Mouse (Mus musculus) CD4-positive, CD25-positive, alpha-beta regulatory T cell, adult 2 months (primary cell): ENCODE data around the gene Lrrc7.
"Not testable (repeated sequence)": the region's sequence is repeated elsewhere in the genome, so short reads cannot be mapped to it uniquely, and the experiment has no call there.

Experiments
- DNase-seq: peaks from one replicate; pipeline ENCODE4 v3.0.0-alpha.2; 2012; ENCODE audit warnings: low read depth, low spot score

The Lrrc7 gene

DNA sequence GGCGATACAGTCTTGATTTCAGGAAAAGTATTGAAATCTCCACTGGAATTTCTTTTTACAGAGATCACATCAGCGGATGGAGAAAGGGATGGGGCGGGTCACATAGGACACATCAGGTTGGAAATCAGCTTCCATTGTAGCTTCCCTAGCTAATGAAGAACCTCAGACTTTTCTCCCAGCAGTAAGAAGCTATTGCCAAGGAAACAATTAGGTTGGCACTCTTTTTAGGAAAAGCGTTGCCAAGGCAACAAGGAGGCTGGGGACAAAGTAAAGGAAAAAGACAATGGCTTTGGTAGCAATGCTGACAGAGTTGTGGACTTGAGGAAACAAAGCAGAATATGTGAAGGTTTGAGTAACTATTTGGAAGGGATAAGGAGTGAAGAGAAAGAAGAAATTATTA lies 393.6 kb downstream of the Lrrc7 start:
- no peak for DNase-seq

GRCm38 (mm10) chr3:158165004-158165403 lies 397.0 kb downstream of the Lrrc7 start:
- DNase-seq = no peak

DNA sequence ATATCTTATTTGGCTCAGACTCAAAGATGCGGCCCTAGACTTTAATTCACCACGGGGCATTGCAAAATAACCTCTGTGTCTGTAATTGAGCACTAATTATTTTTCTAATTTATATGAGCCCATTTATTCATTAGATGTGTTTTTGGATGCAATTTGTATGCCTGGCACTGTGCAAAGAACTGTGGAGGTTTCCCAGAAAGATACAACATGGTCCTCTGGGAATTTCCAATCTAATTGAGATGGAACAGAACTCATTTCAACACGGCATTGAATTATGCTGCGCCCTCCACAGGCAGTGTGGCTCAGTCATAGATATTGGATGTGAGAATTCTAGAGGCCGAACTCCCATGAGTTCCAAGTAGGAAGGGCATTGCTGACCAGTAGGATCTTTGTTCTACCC lies 397.6 kb downstream of the Lrrc7 start:
- DNase-seq = no peak

GRCm38 (mm10) chr3:158163127-158163526 lies 398.9 kb downstream of the Lrrc7 start:
- DNase-seq = no peak

GRCm38 (mm10) chr3:158161924-158162490 lies 400.0 kb downstream of the Lrrc7 start:
- DNase-seq = no peak

- no peak for DNase-seq
These were observed 406.3 kb downstream of the Lrrc7 start for GRCm38 (mm10) chr3:158155515-158156286.

DNA sequence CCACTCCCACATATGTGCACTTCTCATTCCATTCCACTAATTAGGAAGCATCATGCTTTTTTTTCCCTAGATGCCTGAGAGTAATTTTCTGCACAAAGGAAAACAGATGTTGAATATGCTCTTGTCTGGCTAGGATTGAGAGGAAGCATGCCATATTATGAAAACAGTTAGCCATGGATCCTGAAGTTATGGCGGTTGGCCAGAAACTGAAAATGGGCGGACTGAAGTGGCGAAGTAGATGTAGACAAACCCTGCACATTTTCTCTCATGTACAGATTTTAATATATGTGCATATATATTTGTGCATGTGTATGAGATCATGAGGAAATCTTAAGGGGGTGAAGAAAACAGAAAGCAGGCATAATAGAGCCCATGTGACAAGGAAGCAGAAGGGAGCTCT lies 407.9 kb downstream of the Lrrc7 start:
- no peak for DNase-seq

DNA sequence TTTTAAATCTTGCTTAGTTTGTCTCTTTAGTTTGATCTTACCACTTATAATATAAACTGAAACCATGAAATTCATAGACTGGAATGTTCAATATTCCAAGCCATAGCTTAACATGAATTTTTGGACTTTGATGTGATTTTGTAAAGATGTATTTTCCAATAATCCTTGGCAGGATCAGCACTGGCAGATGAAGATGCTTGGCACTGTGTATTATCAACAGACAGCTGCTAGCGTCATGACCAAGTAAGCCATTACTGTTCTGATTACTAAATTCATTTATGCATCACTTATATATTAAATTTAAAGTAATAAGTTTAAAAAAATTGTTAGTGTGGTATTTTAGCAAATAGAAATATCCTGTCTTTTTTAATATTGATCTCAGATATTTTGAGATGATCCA lies 413.0 kb downstream of the Lrrc7 start:
- DNase-seq = no peak

GRCm38 (mm10) chr3:158140629-158141028 lies 421.4 kb downstream of the Lrrc7 start:
- DNase-seq = no peak

DNA sequence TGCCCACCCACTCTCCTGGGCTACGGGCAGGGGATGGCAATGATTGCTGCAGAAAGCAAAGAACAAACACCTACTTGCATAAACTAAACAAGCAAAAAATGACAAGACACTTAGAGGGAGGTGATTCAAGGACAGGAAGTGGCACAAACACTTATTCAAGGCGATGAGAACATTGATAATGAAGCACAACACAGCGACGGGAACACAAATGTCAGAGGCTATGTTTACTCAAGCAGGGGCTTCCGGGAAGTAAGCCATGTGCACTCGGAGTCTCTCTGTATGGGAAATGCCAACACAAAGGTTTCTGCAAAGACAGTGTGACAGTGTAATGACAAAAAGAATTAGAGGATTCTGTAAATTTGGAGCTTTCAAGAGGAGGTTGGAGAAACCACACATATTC lies 424.2 kb downstream of the Lrrc7 start:
- no peak for DNase-seq

GRCm38 (mm10) chr3:158131672-158132071 lies 430.3 kb downstream of the Lrrc7 start:
- DNase-seq = no peak

DNA sequence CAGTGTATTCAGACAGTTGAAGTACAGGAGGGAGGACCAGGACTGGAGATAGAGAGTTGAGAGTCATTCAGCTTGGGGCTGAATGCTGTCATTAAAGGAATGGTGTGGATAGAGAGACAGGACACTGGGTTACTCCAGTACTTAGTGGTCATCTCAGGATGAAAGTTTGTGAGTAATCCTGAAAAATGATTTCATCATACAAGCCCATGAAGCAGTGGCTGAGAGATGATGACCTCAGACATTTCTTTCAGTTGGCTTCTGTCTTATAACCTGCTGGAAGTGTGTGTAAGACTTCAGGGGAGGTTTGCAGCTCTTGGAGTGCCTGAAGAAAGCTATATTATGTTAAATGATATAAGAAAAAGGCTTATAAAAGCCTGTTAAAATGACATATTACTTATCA lies 430.8 kb downstream of the Lrrc7 start:
- no peak for DNase-seq

- no peak for DNase-seq
These were observed 439.1 kb downstream of the Lrrc7 start for GRCm38 (mm10) chr3:158122899-158123298.

- DNase-seq = no peak
These were observed 456.8 kb downstream of the Lrrc7 start for GRCm38 (mm10) chr3:158105260-158105659.

GRCm38 (mm10) chr3:158103467-158103866 lies 458.6 kb downstream of the Lrrc7 start:
- DNase-seq = no peak

DNA sequence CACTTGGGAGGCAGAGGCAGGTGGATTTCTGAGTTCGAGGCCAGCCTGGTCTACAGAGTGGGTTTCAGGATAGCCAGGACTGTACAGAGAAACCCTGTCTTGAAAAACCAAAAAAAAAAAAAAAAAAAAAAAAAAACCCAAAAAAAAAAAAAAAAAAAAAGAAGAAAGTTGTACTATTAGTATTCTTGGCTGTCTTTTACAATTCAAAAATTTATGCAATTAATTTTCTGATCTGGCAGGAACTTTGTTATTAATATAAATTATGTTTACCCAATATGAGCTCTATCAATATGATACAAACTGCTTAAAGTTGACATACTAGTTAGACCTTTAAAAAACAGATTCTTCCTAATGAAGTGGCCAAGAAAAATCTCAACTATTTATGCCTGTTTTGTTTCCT lies 459.5 kb downstream of the Lrrc7 start:
- DNase-seq = not testable (repeated sequence)

DNA sequence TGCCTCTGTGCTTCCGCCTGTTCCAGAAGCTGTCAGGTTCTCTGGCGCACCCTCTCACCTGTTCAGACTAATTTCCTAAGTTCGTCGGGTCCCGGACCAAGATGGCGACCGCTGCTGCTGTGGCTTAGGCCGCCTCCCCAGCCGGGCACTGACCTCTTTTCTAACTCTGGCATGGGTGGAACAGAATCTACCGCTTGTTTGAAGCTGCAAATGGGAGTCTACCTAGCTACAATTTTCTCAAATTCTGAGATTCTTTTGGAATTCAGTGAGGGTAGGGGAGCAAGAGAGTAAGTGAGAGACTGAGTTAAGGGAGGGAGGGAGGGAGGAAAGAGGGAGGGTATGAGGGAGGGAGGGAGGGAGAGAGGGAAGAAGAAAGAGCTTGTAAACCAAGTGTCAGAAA lies 460.0 kb downstream of the Lrrc7 start:
- not testable (repeated sequence) for DNase-seq

DNA sequence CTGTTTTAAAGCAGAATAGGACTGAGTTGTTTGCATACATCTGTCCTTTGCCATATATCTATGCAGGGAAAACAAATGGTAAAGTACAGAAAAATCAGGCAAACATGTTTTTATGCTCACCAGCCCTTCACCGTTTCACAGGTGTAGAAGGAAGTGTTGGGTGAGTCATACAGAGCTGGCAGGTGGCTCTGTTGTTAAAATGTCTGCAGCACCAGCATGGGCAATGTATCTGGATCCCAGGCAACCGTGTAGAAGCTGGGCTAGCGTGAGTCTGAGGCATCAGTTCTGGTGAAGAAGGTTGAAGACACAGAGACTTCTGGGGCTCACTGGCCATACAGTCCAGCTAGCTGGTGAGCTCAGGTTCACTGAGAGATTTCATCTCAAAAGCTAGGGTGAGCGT lies 468.1 kb downstream of the Lrrc7 start:
- DNase-seq = no peak

- no peak for DNase-seq
These were observed 470.4 kb downstream of the Lrrc7 start for GRCm38 (mm10) chr3:158091601-158092000.

GRCm38 (mm10) chr3:158077828-158078227 lies 484.2 kb downstream of the Lrrc7 start:
- DNase-seq = no peak

GRCm38 (mm10) chr3:158077380-158077772 lies 484.6 kb downstream of the Lrrc7 start:
- no peak for DNase-seq

DNA sequence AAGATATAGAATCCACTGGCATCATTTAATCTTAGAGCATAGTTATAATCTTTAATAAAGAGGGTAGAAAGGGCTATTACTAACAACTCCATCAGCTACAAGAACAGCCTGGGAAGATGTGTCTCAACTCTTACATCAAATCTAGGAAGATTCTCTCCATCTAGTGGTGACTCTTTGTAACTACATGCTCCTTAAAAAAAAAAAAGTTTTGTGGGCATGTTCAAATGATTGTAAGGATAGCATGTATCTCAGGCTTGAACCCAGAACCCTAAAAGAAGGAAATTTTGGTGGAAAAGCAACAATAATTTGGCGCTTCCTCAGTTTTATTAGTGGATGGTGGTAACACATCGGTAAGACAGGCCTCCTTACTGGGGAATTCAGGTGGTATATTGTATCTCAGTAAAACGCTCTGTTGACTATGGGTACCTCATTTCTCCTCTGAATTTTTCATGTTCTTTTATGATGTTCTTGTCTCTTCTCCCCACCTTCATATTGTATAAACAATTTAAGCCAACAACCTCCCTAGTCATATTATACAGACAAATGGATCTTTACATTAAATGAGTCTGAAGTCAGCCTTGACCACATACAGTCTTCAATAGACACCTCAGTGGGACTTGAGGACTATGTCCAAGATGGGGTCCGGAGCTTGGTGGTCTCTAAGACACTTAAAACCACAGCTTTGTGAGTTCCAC lies 485.2 kb downstream of the Lrrc7 start:
- peak; percentile 48 for DNase-seq

- no peak for DNase-seq
These were observed 487.0 kb downstream of the Lrrc7 start for GRCm38 (mm10) chr3:158075004-158075403.
